Mouse (Mus musculus) left cerebral cortex, adult 2 months (tissue): Measurements from ENCODE around the gene Itgb5. TPM values are rescaled to one million over a fixed set of nuclear protein-coding genes. Genes with fewer than 3 reads are reported as not detected.

Experiments used
- DNase-seq, 2 experiments: peaks; one replicate each; pipeline ENCODE4 v3.0.0; 2021 to 2022; ENCODE audit warnings: low spot score in 2 of 2, mixed read lengths in 1 of 2; ENCODE audit errors: extremely low spot score in 1 of 2
- H3K27ac ChIP-seq: fragments of 200-600 bp; 2 replicates; pipeline ENCODE4 v1.8.1; 2022
- H3K4me3 ChIP-seq: fragments of 200-600 bp; 2 replicates; pipeline ENCODE4 v1.8.1; 2022
- CTCF ChIP-seq: fragments of 200-600 bp; IDR thresholded peaks from 2 replicates; pipeline ENCODE4 v1.8.1; 2022; ENCODE audit warnings: antibody characterized with exemption, mild to moderate bottlenecking, moderate library complexity
- intact Hi-C: fragments of 180-260 bp; cut with DNase I; formaldehyde crosslinking; loops from one replicate; pipeline ENCODE4 v1.15.1; 2025
- total RNA-seq, 2 experiments: library from RNA; stranded (reverse); gene quantifications; 2 replicates each; pipeline ENCODE4 v1.2.3; 2021

Gene Itgb5
- total RNA-seq, 2 experiments from 2014 or later = 36.0 to 36.8 TPM

DNA sequence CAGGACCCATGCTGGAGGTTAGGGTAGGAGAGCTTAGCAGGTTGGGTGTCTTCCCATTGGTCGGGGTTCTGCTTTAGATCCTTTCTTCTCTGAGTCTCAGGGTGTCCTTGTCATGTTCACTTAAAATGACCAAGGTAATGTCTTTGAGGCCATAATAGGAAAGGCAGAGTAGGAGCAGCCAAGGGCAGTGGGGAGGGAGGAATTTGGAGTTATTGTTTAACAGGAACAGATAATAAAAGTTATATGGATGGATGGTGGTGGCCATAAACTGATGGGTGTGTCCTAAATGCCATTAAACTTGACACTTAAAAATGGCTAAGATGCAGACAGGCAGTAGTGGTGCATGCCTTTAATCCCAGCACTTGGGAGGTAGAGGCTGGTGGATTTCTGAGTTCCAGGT, 159.6 kb downstream of the Itgb5 start:
- Histone ChIP-seq H3K27ac (no peak overlapping the region), H3K4me3 (no peak overlapping the region)
- no peak for TF ChIP-seq CTCF
- no peak for DNase-seq
- intact Hi-C loops = no loop called here

DNA sequence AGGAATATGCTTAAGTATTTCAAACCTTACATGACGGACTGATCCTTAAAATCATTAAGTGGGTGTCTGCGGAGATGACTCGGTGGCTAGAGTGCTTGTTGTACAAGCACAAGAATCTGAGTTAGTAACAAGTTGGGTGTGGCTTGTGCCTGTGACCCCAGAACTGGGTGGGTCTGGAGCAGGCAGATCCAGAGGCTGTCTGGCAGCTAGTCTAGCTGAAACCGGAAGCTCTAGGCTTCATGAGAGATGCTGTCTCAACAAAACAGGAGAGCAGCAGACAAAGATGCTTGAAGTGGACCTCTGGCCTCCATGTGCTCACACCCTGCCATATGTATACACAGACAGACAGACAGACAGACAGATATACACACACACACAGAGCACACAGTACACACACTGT, 161.2 kb downstream of the Itgb5 start:
- intact Hi-C loops = no loop called here
- TF ChIP-seq CTCF = no peak
- Histone ChIP-seq H3K27ac (no peak overlapping the region), H3K4me3 (no peak overlapping the region)
- no peak for DNase-seq

- Histone ChIP-seq H3K4me3 (no peak overlapping the region), H3K27ac (no peak overlapping the region)
- no peak for TF ChIP-seq CTCF
- intact Hi-C loops = no loop called here
- no peak for DNase-seq
Measured at GRCm38 (mm10) chr16:33994321-33994720, 164.9 kb downstream of the Itgb5 start.

DNA sequence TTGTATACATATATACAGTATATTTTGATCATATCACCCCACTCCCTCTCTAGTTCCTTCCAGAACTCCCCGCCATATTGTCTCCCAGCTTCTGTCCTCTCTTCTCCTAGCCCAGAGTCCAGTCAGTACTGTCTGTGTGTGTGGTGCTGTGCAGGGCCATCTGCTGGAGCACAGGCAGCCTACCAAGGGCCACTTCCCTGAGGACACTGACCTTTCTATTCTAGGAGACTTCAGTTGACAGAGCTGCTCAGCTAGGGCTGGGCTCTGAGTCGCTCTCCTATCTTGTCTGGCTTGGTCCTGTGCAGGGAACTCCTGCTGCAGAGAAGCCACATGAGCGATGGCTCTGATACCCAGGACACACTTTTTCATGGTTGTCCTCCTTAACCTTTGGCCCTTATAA, 166.0 kb downstream of the Itgb5 start:
- DNase-seq = no peak
- TF ChIP-seq CTCF = no peak
- no peak overlapping the region for H3K4me3 ChIP-seq
- H3K27ac ChIP-seq = no peak overlapping the region
- intact Hi-C loops = loop anchor here (5.0 kb wide), 1 partner anchor 102 kb away; no protein-coding TSS in a partner anchor

- H3K4me3 ChIP-seq = no peak overlapping the region
- peak; percentile 77 for TF ChIP-seq CTCF
- DNase-seq = peak; percentile 43 to 46
- no peak overlapping the region for H3K27ac ChIP-seq
- intact Hi-C loops = loop anchor here (5.0 kb wide), 1 partner anchor 101 kb away; no protein-coding TSS in a partner anchor
Measured at GRCm38 (mm10) chr16:33996030-33996429, 166.6 kb downstream of the Itgb5 start.

- intact Hi-C loops = loop anchor here (5.0 kb wide), 1 partner anchor 99 kb away; no protein-coding TSS in a partner anchor
- Histone ChIP-seq H3K27ac (no peak overlapping the region), H3K4me3 (no peak overlapping the region)
- TF ChIP-seq CTCF = no peak
- no peak for DNase-seq
Measured at GRCm38 (mm10) chr16:33998011-33998410, 168.5 kb downstream of the Itgb5 start.

Other genes starting within 250 kb of the Itgb5 start
- 10 to 100 TPM; 31.0 to 35.5 TPM for gene Heg1, start 145.3 kb upstream of the Itgb5 start, total RNA-seq
- gene Muc13, start 35.6 kb upstream of the Itgb5 start, total RNA-seq = under 1 TPM; 0.12 to 0.23 TPM
- 10 to 100 TPM; 14.4 to 15.0 TPM for gene Umps, start 137.4 kb downstream of the Itgb5 start, total RNA-seq